Mouse (Mus musculus): ENCODE results near the gene Bmp6.

DNA sequence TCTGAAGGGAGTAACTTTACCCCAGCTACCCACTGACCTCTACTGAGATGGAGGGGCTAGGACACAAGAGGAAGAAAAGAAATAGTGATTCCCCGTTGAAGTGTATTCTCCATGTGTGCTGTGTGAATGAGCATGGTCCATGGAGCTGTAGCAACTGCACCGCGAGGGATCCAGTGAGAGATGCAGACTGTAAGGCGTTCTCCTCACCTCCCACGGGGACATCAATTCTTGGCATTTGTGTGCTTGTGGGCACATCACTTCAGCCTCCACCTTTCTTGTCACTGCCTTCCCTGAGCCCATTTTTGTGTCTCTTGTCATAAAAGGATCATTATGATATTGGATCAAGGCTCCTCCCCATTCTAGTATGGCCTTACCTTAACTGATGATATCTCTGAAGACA lies 34.9 kb downstream of the Bmp6 start:
- TF ChIP-seq POLR2A (IDR thresholded peaks at IDR 0.05; ENCODE audit: low read depth, low read length) (no peak), CTCF (IDR thresholded peaks at IDR 0.05; ENCODE audit: borderline replicate concordance, insufficient read depth, low read length) (no peak)
